Mouse (Mus musculus) liver, postnatal 0 days (tissue): ENCODE data around the gene B3glct.

Experiments used
- CTCF ChIP-seq: sonication (generic); IDR thresholded peaks from 2 replicates; pipeline ENCODE4 v1.5.1; 2016; ENCODE audit warnings: antibody characterized with exemption, low read depth
- EP300 ChIP-seq: IDR thresholded peaks from 2 replicates; pipeline ENCODE4 v1.6.1; 2016; ENCODE audit warnings: antibody characterized with exemption, low read depth, mild to moderate bottlenecking

DNA sequence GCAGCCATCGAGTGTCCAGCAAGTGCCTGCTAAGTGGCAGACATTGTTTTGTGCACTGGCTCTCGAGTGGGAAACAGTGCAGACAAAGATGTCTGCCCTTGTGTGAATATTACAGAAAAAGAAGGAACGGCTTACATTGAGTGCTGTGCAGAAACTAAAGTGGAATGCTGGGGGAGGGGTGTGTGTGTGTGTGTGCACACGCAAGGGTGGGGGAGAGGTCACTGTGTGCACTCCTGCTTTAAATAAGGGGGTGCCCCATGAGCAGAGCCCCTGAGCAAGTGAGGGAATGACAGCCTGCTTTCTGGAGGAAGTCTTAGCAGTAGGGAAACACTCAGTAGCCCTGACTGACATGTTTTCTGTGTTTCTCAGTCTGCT lies 27.9 kb upstream of the B3glct start:
- TF ChIP-seq CTCF (no peak), EP300 (no peak)
